Mouse (Mus musculus): ENCODE data around the gene Fscb. TPM values are rescaled to one million over a fixed set of nuclear protein-coding genes. Genes with fewer than 3 reads are reported as not detected.

Gene Fscb
- not detected in 2 replicates for polyA plus RNA-seq (2012; rRNA removed)
- not detected in 2 replicates for polyA plus RNA-seq (2014; fragmentation: Nextera tagmentation; extraction: Ambion mirVana)

DNA sequence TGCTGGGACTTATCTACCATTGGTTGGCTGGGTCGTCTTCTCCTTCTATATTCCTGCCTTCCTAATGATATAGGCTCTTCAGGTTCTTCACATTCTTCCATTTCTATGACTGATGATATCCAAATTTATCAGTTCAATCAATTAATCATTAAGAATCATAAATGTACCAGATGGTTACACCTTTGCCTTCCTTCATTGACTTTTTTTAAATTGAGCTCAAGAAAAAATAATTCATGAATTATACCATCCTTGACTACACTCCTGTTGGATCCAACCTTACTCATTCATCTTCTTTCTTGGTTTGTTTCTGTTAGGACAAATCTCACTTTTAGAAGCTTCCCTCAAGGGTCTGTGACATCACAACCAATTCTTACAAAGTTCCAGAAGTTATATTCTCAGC lies at the start of gene Fscb:
Gene Fscb, minus strand, starts transcription at position 101 of the 400 bp plus-strand sequence.
- Histone ChIP-seq H3K36me3 (ENCODE audit: control insufficient read depth, insufficient read depth, low read length) (no peaks in the 10 kb centered on the region), H3K9ac (ENCODE audit: low read depth, low read length, severe bottlenecking) (no peak within 1 kb of the TSS), H3K27me3 (ENCODE audit: control insufficient read depth, insufficient read depth, low read length) (no peaks in the 10 kb centered on the region), H3K9me3 (ENCODE audit: control insufficient read depth, low read length) (no peaks in the 10 kb centered on the region), H3K4me3 (replicated peaks; ENCODE audit: low read length) (no peak within 1 kb of the TSS), H3K4me1 (ENCODE audit: control insufficient read depth, insufficient read depth, low read length) (no peaks in the 10 kb centered on the region), H3K27ac (replicated peaks; ENCODE audit: low read depth, low read length) (no peak within 1 kb of the TSS), H3K4me2 (replicated peaks; ENCODE audit: low read depth, low read length, severe bottlenecking) (no peak within 1 kb of the TSS)
- 90% methylated on average over 1 of the region's 1 CpGs for WGBS
- no peak for DNase-seq (ENCODE audit: low spot score)
- ATAC-seq (ENCODE audit: low FRiP score, low read depth): no peak
- TF ChIP-seq POLR2A (IDR thresholded peaks at IDR 0.05; ENCODE audit: borderline replicate concordance, extremely low read depth, insufficient read depth, insufficient read length): no peak

DNA sequence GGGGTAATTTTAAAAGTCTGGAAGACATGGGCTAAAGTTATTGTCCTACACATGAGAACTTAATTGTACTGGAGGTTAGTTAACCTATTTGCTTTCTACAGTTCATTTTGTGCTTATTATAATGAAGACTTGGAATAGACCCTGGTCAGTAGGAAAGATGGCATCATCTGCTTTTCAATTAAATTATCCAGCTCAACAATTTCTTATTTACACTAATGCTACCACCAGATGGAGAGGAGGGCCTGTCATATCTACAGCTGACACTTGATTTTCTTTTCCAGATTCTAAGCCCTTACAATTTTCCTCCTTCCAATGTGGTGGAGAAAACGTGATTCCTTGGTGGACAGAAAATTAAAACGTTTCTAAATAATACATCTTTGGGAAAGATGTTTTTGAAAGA lies 42.3 kb upstream of the Fscb start:
- WGBS: 69% methylated on average over 2 of the region's 2 CpGs
- H3K36me3 ChIP-seq (ENCODE audit: control insufficient read depth, insufficient read depth, low read length): no peaks in the 10 kb centered on the region
- ATAC-seq (ENCODE audit: low FRiP score, low read depth) (no peak), DNase-seq (ENCODE audit: low spot score) (no peak)
- no peaks in the 10 kb centered on the region for H3K9me3 ChIP-seq (ENCODE audit: control insufficient read depth, low read length)
- H3K4me3 ChIP-seq (replicated peaks; ENCODE audit: low read length): no peak overlapping the region
- no peak overlapping the region for H3K9ac ChIP-seq (ENCODE audit: low read depth, low read length, severe bottlenecking)
- no peak overlapping the region for H3K4me2 ChIP-seq (replicated peaks; ENCODE audit: low read depth, low read length, severe bottlenecking)
- no peak overlapping the region for H3K27ac ChIP-seq (replicated peaks; ENCODE audit: low read depth, low read length)
- H3K27me3 ChIP-seq (ENCODE audit: control insufficient read depth, insufficient read depth, low read length): no peaks in the 10 kb centered on the region
- no peak for TF ChIP-seq POLR2A (IDR thresholded peaks at IDR 0.05; ENCODE audit: borderline replicate concordance, extremely low read depth, insufficient read depth, insufficient read length)
- H3K4me1 ChIP-seq (ENCODE audit: control insufficient read depth, insufficient read depth, low read length): no peaks in the 10 kb centered on the region

DNA sequence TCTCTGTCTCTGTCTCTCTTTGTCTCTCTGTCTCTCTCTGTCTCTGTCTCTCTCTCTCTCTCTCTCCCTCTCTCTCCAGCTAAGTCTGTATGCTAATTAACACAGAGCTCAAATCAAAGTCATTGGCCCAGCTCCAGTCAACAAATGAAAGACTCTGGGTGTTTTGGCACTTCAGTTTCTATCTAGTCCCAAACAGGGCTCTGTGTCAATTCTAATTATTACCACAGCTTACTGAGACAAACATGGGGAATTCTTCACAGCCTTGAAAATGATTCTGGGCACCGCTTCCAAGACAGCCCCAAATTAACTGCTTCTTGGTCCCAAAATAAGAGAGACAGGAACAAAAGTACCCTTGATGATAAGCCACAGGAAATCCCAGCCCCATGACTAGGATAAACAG lies 38.9 kb upstream of the Fscb start:
- Histone ChIP-seq H3K27ac (replicated peaks; ENCODE audit: low read depth, low read length) (no peak overlapping the region), H3K4me1 (ENCODE audit: control insufficient read depth, insufficient read depth, low read length) (no peaks in the 10 kb centered on the region), H3K9ac (ENCODE audit: low read depth, low read length, severe bottlenecking) (no peak overlapping the region), H3K4me3 (replicated peaks; ENCODE audit: low read length) (no peak overlapping the region), H3K36me3 (ENCODE audit: control insufficient read depth, insufficient read depth, low read length) (no peaks in the 10 kb centered on the region), H3K27me3 (ENCODE audit: control insufficient read depth, insufficient read depth, low read length) (no peaks in the 10 kb centered on the region), H3K9me3 (ENCODE audit: control insufficient read depth, low read length) (no peaks in the 10 kb centered on the region), H3K4me2 (replicated peaks; ENCODE audit: low read depth, low read length, severe bottlenecking) (no peak overlapping the region)
- DNase-seq (ENCODE audit: low spot score): no peak
- TF ChIP-seq POLR2A (IDR thresholded peaks at IDR 0.05; ENCODE audit: borderline replicate concordance, extremely low read depth, insufficient read depth, insufficient read length): no peak
- 94% methylated on average over 1 of the region's 1 CpGs for WGBS
- no peak for ATAC-seq (ENCODE audit: low FRiP score, low read depth)

DNA sequence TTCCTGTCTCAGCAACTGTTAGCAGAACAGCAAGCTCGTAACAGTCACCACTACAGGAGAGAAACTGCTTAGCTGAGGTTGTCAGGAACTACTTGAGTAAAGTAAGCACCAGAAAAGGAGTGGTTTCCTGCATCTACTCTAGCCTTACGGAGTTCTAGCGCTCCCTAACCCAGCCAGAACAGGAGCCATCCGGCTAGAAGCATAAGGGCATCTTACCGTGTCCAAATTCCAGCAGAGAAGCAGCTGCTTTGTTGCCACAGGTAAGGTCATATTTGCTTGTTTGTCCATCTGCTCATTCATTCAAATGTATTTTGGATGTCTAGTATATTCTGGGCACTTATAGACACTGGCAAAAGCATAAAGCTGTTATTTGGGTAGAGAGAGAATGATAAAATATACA lies 23.2 kb upstream of the Fscb start:
- H3K27ac ChIP-seq (replicated peaks; ENCODE audit: low read depth, low read length): no peak overlapping the region
- no peaks in the 10 kb centered on the region for H3K27me3 ChIP-seq (ENCODE audit: control insufficient read depth, insufficient read depth, low read length)
- no peak for TF ChIP-seq POLR2A (IDR thresholded peaks at IDR 0.05; ENCODE audit: borderline replicate concordance, extremely low read depth, insufficient read depth, insufficient read length)
- 78% methylated on average over 5 of the region's 5 CpGs for WGBS
- no peak overlapping the region for H3K4me2 ChIP-seq (replicated peaks; ENCODE audit: low read depth, low read length, severe bottlenecking)
- DNase-seq (ENCODE audit: low spot score): no peak
- no peaks in the 10 kb centered on the region for H3K4me1 ChIP-seq (ENCODE audit: control insufficient read depth, insufficient read depth, low read length)
- ATAC-seq (ENCODE audit: low FRiP score, low read depth): no peak
- no peaks in the 10 kb centered on the region for H3K36me3 ChIP-seq (ENCODE audit: control insufficient read depth, insufficient read depth, low read length)
- H3K9ac ChIP-seq (ENCODE audit: low read depth, low read length, severe bottlenecking): no peak overlapping the region
- H3K9me3 ChIP-seq (ENCODE audit: control insufficient read depth, low read length): no peaks in the 10 kb centered on the region
- no peak overlapping the region for H3K4me3 ChIP-seq (replicated peaks; ENCODE audit: low read length)

DNA sequence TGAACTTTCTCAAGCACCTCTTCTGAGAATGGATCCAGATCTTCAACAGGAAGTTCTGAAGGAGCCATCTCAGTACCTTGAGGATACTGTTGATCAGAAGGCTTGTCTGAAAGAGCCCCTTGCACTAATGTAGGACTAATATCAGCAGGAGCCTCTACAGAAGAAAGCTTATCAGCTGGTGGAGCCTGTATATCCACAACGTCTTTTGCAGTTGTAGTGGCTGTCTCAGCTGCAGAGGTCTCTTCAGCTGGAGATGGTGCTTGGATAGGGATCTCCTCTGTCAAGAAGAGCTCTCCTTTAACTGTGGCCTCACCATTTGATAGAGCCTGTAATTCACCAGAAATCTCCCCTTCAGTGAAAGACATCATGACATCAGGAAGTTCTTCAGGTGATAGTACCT lies 875 bp downstream of the Fscb start:
- Histone ChIP-seq H3K4me1 (ENCODE audit: control insufficient read depth, insufficient read depth, low read length) (no peaks in the 10 kb centered on the region), H3K27me3 (ENCODE audit: control insufficient read depth, insufficient read depth, low read length) (no peaks in the 10 kb centered on the region), H3K27ac (replicated peaks; ENCODE audit: low read depth, low read length) (no peak overlapping the region), H3K4me3 (replicated peaks; ENCODE audit: low read length) (no peak overlapping the region), H3K4me2 (replicated peaks; ENCODE audit: low read depth, low read length, severe bottlenecking) (no peak overlapping the region), H3K9me3 (ENCODE audit: control insufficient read depth, low read length) (no peaks in the 10 kb centered on the region), H3K9ac (ENCODE audit: low read depth, low read length, severe bottlenecking) (no peak overlapping the region), H3K36me3 (ENCODE audit: control insufficient read depth, insufficient read depth, low read length) (no peaks in the 10 kb centered on the region)
- DNase-seq (ENCODE audit: low spot score): no peak
- TF ChIP-seq POLR2A (IDR thresholded peaks at IDR 0.05; ENCODE audit: borderline replicate concordance, extremely low read depth, insufficient read depth, insufficient read length): no peak
- 82% methylated on average over 1 of the region's 1 CpGs for WGBS
- ATAC-seq (ENCODE audit: low FRiP score, low read depth): no peak

DNA sequence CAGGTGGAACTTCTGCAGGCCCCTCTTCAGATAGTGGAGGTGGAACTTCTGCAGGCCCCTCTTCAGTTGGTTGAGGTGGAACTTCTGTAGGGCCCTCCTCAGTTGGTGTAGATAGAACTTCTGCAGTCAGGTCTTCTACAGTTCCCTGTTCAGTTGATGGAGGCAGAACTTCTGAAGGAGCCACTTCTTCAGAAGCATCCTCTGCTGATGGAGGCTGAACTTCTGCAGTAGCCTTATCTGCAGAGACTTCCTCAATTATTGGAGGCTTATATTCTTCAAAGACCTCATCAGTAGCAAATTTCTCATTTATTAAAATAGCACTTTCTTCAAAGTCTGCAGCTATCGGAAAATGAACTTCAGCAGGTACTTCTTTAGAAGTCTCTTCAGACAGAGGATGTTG lies 1.4 kb downstream of the Fscb start:
- DNase-seq (ENCODE audit: low spot score) (no peak), ATAC-seq (ENCODE audit: low FRiP score, low read depth) (no peak)
- Histone ChIP-seq H3K4me3 (replicated peaks; ENCODE audit: low read length) (no peak overlapping the region), H3K36me3 (ENCODE audit: control insufficient read depth, insufficient read depth, low read length) (no peaks in the 10 kb centered on the region), H3K9ac (ENCODE audit: low read depth, low read length, severe bottlenecking) (no peak overlapping the region), H3K27ac (replicated peaks; ENCODE audit: low read depth, low read length) (no peak overlapping the region), H3K27me3 (ENCODE audit: control insufficient read depth, insufficient read depth, low read length) (no peaks in the 10 kb centered on the region), H3K9me3 (ENCODE audit: control insufficient read depth, low read length) (no peaks in the 10 kb centered on the region), H3K4me2 (replicated peaks; ENCODE audit: low read depth, low read length, severe bottlenecking) (no peak overlapping the region), H3K4me1 (ENCODE audit: control insufficient read depth, insufficient read depth, low read length) (no peaks in the 10 kb centered on the region)
- WGBS: 100% methylated on average over 1 of the region's 1 CpGs
- no peak for TF ChIP-seq POLR2A (IDR thresholded peaks at IDR 0.05; ENCODE audit: borderline replicate concordance, extremely low read depth, insufficient read depth, insufficient read length)

All from limb, embryonic 14.5 days (tissue).